Mouse (Mus musculus): ENCODE measurements at regions not wholly inside any gene's neighbourhood (a gene's known extent, or its start where the extent isn't known, plus 50 kb on each side); places are given as distances from the start of the nearest gene placed in this dataset.
"Not testable (repeated sequence)": the region's sequence is repeated elsewhere in the genome, so short reads cannot be mapped to it uniquely, and the experiment has no call there.

- Histone ChIP-seq H3K9ac (replicated peaks; ENCODE audit: low read length) (no peak overlapping the region), H3K4me3 (replicated peaks; ENCODE audit: low read depth, low read length) (no peak overlapping the region), H3K27ac (replicated peaks; ENCODE audit: low read depth, low read length) (no peak overlapping the region), H3K4me2 (ENCODE audit: low read length) (no peak overlapping the region), H3K27me3 (ENCODE audit: control insufficient read depth, insufficient read depth, low read length) (no peaks in the 10 kb centered on the region), H3K9me3 (ENCODE audit: control insufficient read depth, low read length) (no peaks in the 10 kb centered on the region), H3K36me3 (ENCODE audit: control insufficient read depth, insufficient read depth, low read length) (no peaks in the 10 kb centered on the region), H3K4me1 (ENCODE audit: control insufficient read depth, insufficient read depth, low read length) (peaks cover 1% of the 10 kb centered on the region)
- ATAC-seq (ENCODE audit: low FRiP score, low TSS enrichment) (no peak), DNase-seq (no peak)
- 72% methylated on average over 6 of the region's 6 CpGs for WGBS
Observed at GRCm38 (mm10) chr5:64585076-64585786, 218.0 kb upstream of the Klf3 start.

- Histone ChIP-seq H3K27me3 (ENCODE audit: control insufficient read depth, insufficient read depth, low read length) (no peaks in the 10 kb centered on the region), H3K9me3 (ENCODE audit: control insufficient read depth, low read length) (no peaks in the 10 kb centered on the region), H3K4me1 (ENCODE audit: control insufficient read depth, insufficient read depth, low read length) (no peaks in the 10 kb centered on the region; the same call in 1 of the 2 replicates), H3K27ac (replicated peaks; ENCODE audit: low read depth, low read length) (no peak overlapping the region), H3K4me3 (replicated peaks; ENCODE audit: low read depth, low read length) (no peak overlapping the region), H3K36me3 (ENCODE audit: control insufficient read depth, insufficient read depth, low read length) (no peaks in the 10 kb centered on the region), H3K4me2 (ENCODE audit: low read length) (no peak overlapping the region), H3K9ac (replicated peaks; ENCODE audit: low read length) (no peak overlapping the region)
- WGBS = 90% methylated on average over 6 of the region's 6 CpGs
- ATAC-seq (ENCODE audit: low FRiP score, low TSS enrichment) = no peak
- DNase-seq = no peak
Observed at GRCm38 (mm10) chr5:64586316-64586715, 216.9 kb upstream of the Klf3 start.

- H3K27ac ChIP-seq (replicated peaks; ENCODE audit: low read depth, low read length) = no peak overlapping the region
- ATAC-seq (ENCODE audit: low FRiP score, low TSS enrichment) (no peak), DNase-seq (no peak)
- no peaks in the 10 kb centered on the region; the same call in 1 of the 2 replicates for H3K4me1 ChIP-seq (ENCODE audit: control insufficient read depth, insufficient read depth, low read length)
- no peaks in the 10 kb centered on the region for H3K36me3 ChIP-seq (ENCODE audit: control insufficient read depth, insufficient read depth, low read length)
- no peak overlapping the region for H3K4me3 ChIP-seq (replicated peaks; ENCODE audit: low read depth, low read length)
- 92% methylated on average over 3 of the region's 3 CpGs for WGBS
- H3K27me3 ChIP-seq (ENCODE audit: control insufficient read depth, insufficient read depth, low read length) = no peaks in the 10 kb centered on the region
- H3K9ac ChIP-seq (replicated peaks; ENCODE audit: low read length) = no peak overlapping the region
- H3K9me3 ChIP-seq (ENCODE audit: control insufficient read depth, low read length) = no peaks in the 10 kb centered on the region
- H3K4me2 ChIP-seq (ENCODE audit: low read length) = no peak overlapping the region
Observed at GRCm38 (mm10) chr5:64586933-64587332, 216.3 kb upstream of the Klf3 start.

- WGBS = 36% methylated on average over 8 of the region's 8 CpGs
- no peaks in the 10 kb centered on the region for H3K9me3 ChIP-seq (ENCODE audit: control insufficient read depth, low read length)
- H3K27me3 ChIP-seq (ENCODE audit: control insufficient read depth, insufficient read depth, low read length) = no peaks in the 10 kb centered on the region
- peak overlapping the region; percentile 45; the same call in 1 of the 2 replicates for H3K27ac ChIP-seq (replicated peaks; ENCODE audit: low read depth, low read length)
- no peak for ATAC-seq (ENCODE audit: low FRiP score, low TSS enrichment)
- H3K9ac ChIP-seq (replicated peaks; ENCODE audit: low read length) = no peak overlapping the region
- H3K36me3 ChIP-seq (ENCODE audit: control insufficient read depth, insufficient read depth, low read length) = no peaks in the 10 kb centered on the region
- no peak overlapping the region for H3K4me3 ChIP-seq (replicated peaks; ENCODE audit: low read depth, low read length)
- no peaks in the 10 kb centered on the region; the same call in 1 of the 2 replicates for H3K4me1 ChIP-seq (ENCODE audit: control insufficient read depth, insufficient read depth, low read length)
- no peak overlapping the region for H3K4me2 ChIP-seq (ENCODE audit: low read length)
- DNase-seq = no peak
Observed at GRCm38 (mm10) chr5:64587895-64588738, 215.1 kb upstream of the Klf3 start.

GRCm38 (mm10) chr5:64588768-64589167 is 214.4 kb upstream of the Klf3 start:
- not testable (repeated sequence) for H3K27ac ChIP-seq (replicated peaks; ENCODE audit: low read depth, low read length); H3K4me1 ChIP-seq (ENCODE audit: control insufficient read depth, insufficient read depth, low read length); H3K27me3 ChIP-seq (ENCODE audit: control insufficient read depth, insufficient read depth, low read length); ATAC-seq (ENCODE audit: low FRiP score, low TSS enrichment); H3K4me3 ChIP-seq (replicated peaks; ENCODE audit: low read depth, low read length); H3K9ac ChIP-seq (replicated peaks; ENCODE audit: low read length); H3K36me3 ChIP-seq (ENCODE audit: control insufficient read depth, insufficient read depth, low read length); H3K4me2 ChIP-seq (ENCODE audit: low read length); DNase-seq; H3K9me3 ChIP-seq (ENCODE audit: control insufficient read depth, low read length)
- 96% methylated on average over 8 of the region's 8 CpGs for WGBS

GRCm38 (mm10) chr5:64590036-64590435 is 213.2 kb upstream of the Klf3 start:
- H3K27me3 ChIP-seq (ENCODE audit: control insufficient read depth, insufficient read depth, low read length) = no peaks in the 10 kb centered on the region
- H3K4me2 ChIP-seq (ENCODE audit: low read length) = no peak overlapping the region
- H3K9me3 ChIP-seq (ENCODE audit: control insufficient read depth, low read length) = no peaks in the 10 kb centered on the region
- no peak overlapping the region for H3K4me3 ChIP-seq (replicated peaks; ENCODE audit: low read depth, low read length)
- no peak overlapping the region for H3K9ac ChIP-seq (replicated peaks; ENCODE audit: low read length)
- DNase-seq (no peak), ATAC-seq (ENCODE audit: low FRiP score, low TSS enrichment) (no peak)
- no peaks in the 10 kb centered on the region for H3K36me3 ChIP-seq (ENCODE audit: control insufficient read depth, insufficient read depth, low read length)
- H3K27ac ChIP-seq (replicated peaks; ENCODE audit: low read depth, low read length) = no peak overlapping the region
- H3K4me1 ChIP-seq (ENCODE audit: control insufficient read depth, insufficient read depth, low read length) = peaks cover 4% of the 10 kb centered on the region; the same call in 1 of the 2 replicates
- 91% methylated on average over 5 of the region's 5 CpGs for WGBS

- no peaks in the 10 kb centered on the region for H3K9me3 ChIP-seq (ENCODE audit: control insufficient read depth, low read length)
- 91% methylated on average over 1 of the region's 1 CpGs for WGBS
- no peak overlapping the region for H3K4me2 ChIP-seq (ENCODE audit: low read length)
- ATAC-seq (ENCODE audit: low FRiP score, low TSS enrichment) (no peak), DNase-seq (no peak)
- no peak overlapping the region for H3K9ac ChIP-seq (replicated peaks; ENCODE audit: low read length)
- H3K4me1 ChIP-seq (ENCODE audit: control insufficient read depth, insufficient read depth, low read length) = peaks cover 6% of the 10 kb centered on the region; the same call in 1 of the 2 replicates
- H3K27ac ChIP-seq (replicated peaks; ENCODE audit: low read depth, low read length) = no peak overlapping the region
- H3K27me3 ChIP-seq (ENCODE audit: control insufficient read depth, insufficient read depth, low read length) = no peaks in the 10 kb centered on the region
- no peak overlapping the region for H3K4me3 ChIP-seq (replicated peaks; ENCODE audit: low read depth, low read length)
- H3K36me3 ChIP-seq (ENCODE audit: control insufficient read depth, insufficient read depth, low read length) = no peaks in the 10 kb centered on the region
Observed at GRCm38 (mm10) chr5:64590747-64591146, 212.4 kb upstream of the Klf3 start.

GRCm38 (mm10) chr5:64591792-64592191 is 211.4 kb upstream of the Klf3 start:
- H3K27me3 ChIP-seq (ENCODE audit: control insufficient read depth, insufficient read depth, low read length) = no peaks in the 10 kb centered on the region
- H3K4me2 ChIP-seq (ENCODE audit: low read length) = no peak overlapping the region
- H3K9ac ChIP-seq (replicated peaks; ENCODE audit: low read length) = no peak overlapping the region
- H3K36me3 ChIP-seq (ENCODE audit: control insufficient read depth, insufficient read depth, low read length) = no peaks in the 10 kb centered on the region
- no peak overlapping the region for H3K27ac ChIP-seq (replicated peaks; ENCODE audit: low read depth, low read length)
- no peak for ATAC-seq (ENCODE audit: low FRiP score, low TSS enrichment)
- no peak overlapping the region for H3K4me3 ChIP-seq (replicated peaks; ENCODE audit: low read depth, low read length)
- 99% methylated on average over 2 of the region's 2 CpGs for WGBS
- peaks cover 6% of the 10 kb centered on the region; the same call in 1 of the 2 replicates for H3K4me1 ChIP-seq (ENCODE audit: control insufficient read depth, insufficient read depth, low read length)
- H3K9me3 ChIP-seq (ENCODE audit: control insufficient read depth, low read length) = no peaks in the 10 kb centered on the region
- no peak for DNase-seq

Data from midbrain, embryonic 14.5 days (tissue).